Mouse (Mus musculus): ENCODE results near the gene BC067074.

BC067074 gene

DNA sequence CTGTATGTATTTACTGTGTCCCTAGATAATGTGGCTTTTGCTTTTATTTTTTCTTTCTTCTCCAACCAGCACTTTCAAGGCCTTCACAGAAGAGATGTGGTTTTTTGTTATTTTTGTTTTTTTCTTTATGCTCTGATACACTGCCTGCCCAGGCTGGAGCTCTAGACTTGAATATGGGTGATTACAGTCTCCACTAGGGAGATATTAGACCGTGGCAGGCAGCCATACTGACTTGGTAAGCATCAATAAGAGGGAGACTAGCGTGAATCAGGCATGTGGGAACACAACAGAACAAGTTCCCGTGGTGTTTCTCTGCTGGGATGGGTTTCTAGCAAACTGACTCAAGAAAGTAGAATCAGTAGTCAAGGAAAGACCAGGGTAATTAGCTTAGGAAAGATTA lies 125.7 kb downstream of the BC067074 start:
- H3K36me3 ChIP-seq (ENCODE audit: control insufficient read depth, insufficient read depth, low read length, poor library complexity, severe bottlenecking), result no peaks in the 10 kb centered on the region
- H3K27me3 ChIP-seq (ENCODE audit: control insufficient read depth, insufficient read depth, low read length, poor library complexity, severe bottlenecking), result no peaks in the 10 kb centered on the region
- no peak for DNase-seq (ENCODE audit: low read depth, low spot score)

DNA sequence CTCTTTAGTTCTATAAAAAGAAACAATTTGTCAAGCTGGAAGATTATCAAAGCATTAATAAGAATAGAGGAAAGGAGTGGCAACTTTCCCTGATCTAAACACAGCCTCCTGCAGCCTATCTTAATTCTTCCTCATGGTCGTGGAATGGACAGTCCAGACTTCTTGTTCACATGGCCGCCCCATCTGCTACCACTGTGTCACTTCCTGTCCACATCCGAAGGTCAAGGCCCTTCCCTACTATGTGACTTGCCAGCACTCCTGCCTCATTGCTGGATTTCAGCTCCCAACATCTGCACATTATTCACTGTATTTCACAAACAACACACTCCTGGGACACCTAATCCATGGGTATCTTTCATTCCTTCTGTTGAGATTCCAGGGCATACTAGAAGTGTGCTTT lies 128.5 kb downstream of the BC067074 start:
- no peak for DNase-seq (ENCODE audit: low read depth, low spot score)
- H3K36me3 ChIP-seq (ENCODE audit: control insufficient read depth, insufficient read depth, low read length, poor library complexity, severe bottlenecking), result no peaks in the 10 kb centered on the region
- H3K27me3 ChIP-seq (ENCODE audit: control insufficient read depth, insufficient read depth, low read length, poor library complexity, severe bottlenecking), result no peaks in the 10 kb centered on the region

DNA sequence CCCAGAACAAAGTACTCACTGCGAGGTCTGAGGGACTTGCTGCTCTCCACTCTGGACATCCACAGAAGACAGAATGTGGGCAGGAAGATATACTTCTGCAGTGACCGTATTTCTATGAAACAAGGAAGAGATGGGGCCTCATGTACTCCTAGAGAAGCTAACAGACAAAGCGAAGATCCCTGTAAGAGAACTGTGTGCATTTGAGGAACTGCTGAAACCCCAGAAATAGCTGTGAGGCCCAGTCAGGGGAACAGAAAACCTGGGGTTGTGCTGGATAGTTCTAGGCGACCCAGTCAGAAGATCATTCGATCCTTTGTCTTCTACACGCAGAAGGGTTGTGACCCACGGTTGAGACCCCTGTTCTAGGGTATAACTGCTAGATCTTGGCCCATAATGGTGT lies 130.9 kb downstream of the BC067074 start:
- H3K27me3 ChIP-seq (ENCODE audit: control insufficient read depth, insufficient read depth, low read length, poor library complexity, severe bottlenecking), result no peaks in the 10 kb centered on the region
- no peaks in the 10 kb centered on the region for H3K36me3 ChIP-seq (ENCODE audit: control insufficient read depth, insufficient read depth, low read length, poor library complexity, severe bottlenecking)
- DNase-seq (ENCODE audit: low read depth, low spot score), result no peak

DNA sequence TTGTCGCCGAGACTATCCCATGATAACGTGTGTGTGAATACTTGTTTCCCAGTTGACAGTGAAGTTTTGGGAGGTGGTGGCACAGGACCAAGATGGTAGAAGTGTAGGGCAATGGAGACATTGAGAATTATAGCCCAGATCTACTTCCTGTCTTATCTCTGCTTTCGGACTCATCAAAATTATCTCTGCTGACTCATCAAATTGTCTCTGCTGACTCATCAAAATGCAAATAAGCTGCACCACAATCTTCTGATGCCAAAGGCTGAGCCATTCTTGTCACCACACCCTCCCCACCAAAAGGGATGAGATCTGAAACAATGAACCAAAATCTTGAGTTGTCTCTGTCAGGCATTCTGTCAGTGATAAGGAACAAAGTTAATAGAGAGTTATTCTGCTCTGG lies 132.9 kb downstream of the BC067074 start:
- H3K36me3 ChIP-seq (ENCODE audit: control insufficient read depth, insufficient read depth, low read length, poor library complexity, severe bottlenecking), result no peaks in the 10 kb centered on the region
- DNase-seq (ENCODE audit: low read depth, low spot score), result no peak

More for the DNA sequence above, 132.9 kb downstream of the BC067074 start:
- no peaks in the 10 kb centered on the region for H3K27me3 ChIP-seq (ENCODE audit: control insufficient read depth, insufficient read depth, low read length, poor library complexity, severe bottlenecking)
